Comparison of ENCODE assay signal across 8 mouse cellular contexts in genomic region chr2:119787206-119787883, GRCm38 (mm10). TPM values are rescaled to one million over a fixed set of nuclear protein-coding genes. Genes with fewer than 3 reads are reported as not detected.
DNase-seq lines count a peak whose midpoint lies in the region; ATAC-seq and TF ChIP-seq lines count a peak whose summit lies in the region.

TSS of gene Rpap1 (minus strand) at chr2:119787537.

- DNase-seq in c-Kit-positive CD71-negative TER-119-negative erythroid progenitor cells, embryonic 14.5 days (ENCODE audit: low read depth): peak; percentile 67
- DNase-seq in forebrain, embryonic 10.5 days (ENCODE audit: extremely low spot score, low spot score): peak; percentile 90
- DNase-seq in kidney, postnatal 14 days: peak; percentile 88
- peak; percentile 90 for DNase-seq in neural tube, embryonic 11.5 days (ENCODE audit: low spot score)

- H3K4me1 ChIP-seq in E14TG2a.4 (replicated peaks; ENCODE audit: low read depth, low read length): peaks cover 65% of the 10 kb centered on the region
- peaks cover 15% of the 10 kb centered on the region for H3K4me1 ChIP-seq in forebrain, embryonic 10.5 days
- peaks cover 11% of the 10 kb centered on the region for H3K4me1 ChIP-seq in heart, embryonic 15.5 days (replicated peaks)
- peaks cover 17% of the 10 kb centered on the region for H3K4me1 ChIP-seq in liver, embryonic 15.5 days (replicated peaks)
- peaks cover 5% of the 10 kb centered on the region for H3K4me1 ChIP-seq in neural tube, embryonic 11.5 days (ENCODE audit: control insufficient read depth, insufficient read depth, low read length)
- H3K4me1 ChIP-seq in stomach, embryonic 16.5 days (ENCODE audit: control insufficient read depth, insufficient read depth, low read length): peaks cover 6% of the 10 kb centered on the region

- WGBS in forebrain, embryonic 10.5 days: under 1% methylated on average over 44 of the region's 44 CpGs
- under 1% methylated on average over 44 of the region's 44 CpGs for WGBS in heart, embryonic 15.5 days
- under 1% methylated on average over 44 of the region's 44 CpGs for WGBS in liver, embryonic 15.5 days (ENCODE audit: insufficient replicate concordance)
- under 1% methylated on average over 44 of the region's 44 CpGs for WGBS in neural tube, embryonic 11.5 days
- under 1% methylated on average over 44 of the region's 44 CpGs for WGBS in stomach, embryonic 16.5 days

- no peak for TF ChIP-seq CTCF in E14TG2a.4 (conservative IDR thresholded peaks at IDR 0.05; ENCODE audit: low read length)

- peak within 1 kb of the TSS; percentile 80 for H3K4me2 ChIP-seq in heart, embryonic 15.5 days
- H3K4me2 ChIP-seq in liver, embryonic 15.5 days: peak within 1 kb of the TSS; percentile 86
- peak within 1 kb of the TSS; percentile 60 for H3K4me2 ChIP-seq in neural tube, embryonic 11.5 days (ENCODE audit: low read depth)
- peak within 1 kb of the TSS; percentile 75 for H3K4me2 ChIP-seq in stomach, embryonic 16.5 days (ENCODE audit: low read depth, low read length)

- peak within 1 kb of the TSS; percentile 90 for H3K27ac ChIP-seq in forebrain, embryonic 10.5 days
- H3K27ac ChIP-seq in heart, embryonic 15.5 days: peak within 1 kb of the TSS; percentile 89
- H3K27ac ChIP-seq in liver, embryonic 15.5 days (replicated peaks): peak within 1 kb of the TSS; percentile 34; the same call in 1 of the 2 replicates
- 0 out of 2 replicates have a peak within 1 kb of the TSS, but pooled peaks have one; percentile 54 for H3K27ac ChIP-seq in neural tube, embryonic 11.5 days (ENCODE audit: low read depth, low read length)
- H3K27ac ChIP-seq in stomach, embryonic 16.5 days (ENCODE audit: low read length): peak within 1 kb of the TSS; percentile 77

- H3K27me3 ChIP-seq in E14TG2a.4 (ENCODE audit: insufficient read depth, low read length): no peaks in the 10 kb centered on the region
- H3K27me3 ChIP-seq in forebrain, embryonic 10.5 days (ENCODE audit: poor library complexity, severe bottlenecking): no peaks in the 10 kb centered on the region
- H3K27me3 ChIP-seq in heart, embryonic 15.5 days: no peaks in the 10 kb centered on the region
- peaks cover 10% of the 10 kb centered on the region for H3K27me3 ChIP-seq in liver, embryonic 15.5 days
- H3K27me3 ChIP-seq in neural tube, embryonic 11.5 days (ENCODE audit: control insufficient read depth, insufficient read depth, low read length): no peaks in the 10 kb centered on the region
- H3K27me3 ChIP-seq in stomach, embryonic 16.5 days (ENCODE audit: control insufficient read depth, insufficient read depth, low read length): no peaks in the 10 kb centered on the region

- no peaks in the 10 kb centered on the region for H3K9me3 ChIP-seq in E14TG2a.4 (ENCODE audit: low read length)
- H3K9me3 ChIP-seq in forebrain, embryonic 10.5 days: no peaks in the 10 kb centered on the region
- no peaks in the 10 kb centered on the region for H3K9me3 ChIP-seq in heart, embryonic 15.5 days (replicated peaks)
- H3K9me3 ChIP-seq in liver, embryonic 15.5 days (replicated peaks): no peaks in the 10 kb centered on the region
- no peaks in the 10 kb centered on the region for H3K9me3 ChIP-seq in neural tube, embryonic 11.5 days (ENCODE audit: control insufficient read depth, low read length)
- H3K9me3 ChIP-seq in stomach, embryonic 16.5 days (replicated peaks; ENCODE audit: control insufficient read depth, low read length): 0 out of 2 replicates have a peak, but pooled peaks cover 5% of the 10 kb centered on the region

- peak; percentile 93 for ATAC-seq in heart, embryonic 15.5 days (replicated peaks; ENCODE audit: insufficient number of reproducible peaks, insufficient read depth, low FRiP score, low read depth)
- peak; percentile 90 for ATAC-seq in liver, embryonic 15.5 days (ENCODE audit: insufficient read depth)
- peak; percentile 93 for ATAC-seq in neural tube, embryonic 11.5 days (ENCODE audit: insufficient read depth, low FRiP score, low TSS enrichment)
- peak; percentile 96 for ATAC-seq in stomach, embryonic 16.5 days (ENCODE audit: insufficient read depth, low FRiP score)

- peak within 1 kb of the TSS; percentile 91 for H3K4me3 ChIP-seq in E14TG2a.4 (replicated peaks; ENCODE audit: low read length)
- H3K4me3 ChIP-seq in forebrain, embryonic 10.5 days: peak within 1 kb of the TSS; percentile 67
- peak within 1 kb of the TSS; percentile 71 for H3K4me3 ChIP-seq in heart, embryonic 15.5 days
- H3K4me3 ChIP-seq in liver, embryonic 15.5 days (replicated peaks): peak within 1 kb of the TSS; percentile 74
- peak within 1 kb of the TSS; percentile 56 for H3K4me3 ChIP-seq in neural tube, embryonic 11.5 days (ENCODE audit: low read depth, low read length)
- peak within 1 kb of the TSS; percentile 65 for H3K4me3 ChIP-seq in stomach, embryonic 16.5 days (replicated peaks; ENCODE audit: low read length)

- H3K36me3 ChIP-seq in E14TG2a.4 (ENCODE audit: insufficient read depth, low read length): peaks cover 34% of the 10 kb centered on the region
- H3K36me3 ChIP-seq in forebrain, embryonic 10.5 days (replicated peaks): peaks cover 30% of the 10 kb centered on the region
- peaks cover 7% of the 10 kb centered on the region for H3K36me3 ChIP-seq in heart, embryonic 15.5 days
- H3K36me3 ChIP-seq in liver, embryonic 15.5 days (replicated peaks): peaks cover 8% of the 10 kb centered on the region
- H3K36me3 ChIP-seq in neural tube, embryonic 11.5 days (ENCODE audit: control insufficient read depth, insufficient read depth, low read length): peaks cover 2% of the 10 kb centered on the region; the same call in 1 of the 2 replicates
- peaks cover 5% of the 10 kb centered on the region; the same call in 1 of the 2 replicates for H3K36me3 ChIP-seq in stomach, embryonic 16.5 days (ENCODE audit: control insufficient read depth, insufficient read depth, low read length)

- H3K9ac ChIP-seq in heart, embryonic 15.5 days: peak within 1 kb of the TSS; percentile 65
- peak within 1 kb of the TSS; percentile 68 for H3K9ac ChIP-seq in liver, embryonic 15.5 days
- peak within 1 kb of the TSS; percentile 68 for H3K9ac ChIP-seq in neural tube, embryonic 11.5 days (ENCODE audit: low read length)
- peak within 1 kb of the TSS; percentile 76 for H3K9ac ChIP-seq in stomach, embryonic 16.5 days (ENCODE audit: low read length)

RNA-seq across cellular contexts. Expression of gene Rpap1, which starts in this region (rescaled TPM):
- polyA plus RNA-seq in forebrain, embryonic 10.5 days (2016; fragmentation: Nextera tagmentation; extraction: Ambion mirVana): 42.3 and 43.5 TPM in 2 replicates
- polyA plus RNA-seq in heart, embryonic 15.5 days (2015; fragmentation: Nextera tagmentation; extraction: Ambion mirVana): 15.4 and 20.6 TPM in 2 replicates
- 9.1 and 9.9 TPM in 2 replicates for polyA plus RNA-seq in liver, embryonic 15.5 days (2015; fragmentation: Nextera tagmentation; extraction: Ambion mirVana)
- 23.5 and 26.6 TPM in 2 replicates for polyA plus RNA-seq in neural tube, embryonic 11.5 days (2014; fragmentation: Nextera tagmentation; extraction: Ambion mirVana)
- 26.1 and 26.7 TPM in 2 replicates for polyA plus RNA-seq in stomach, embryonic 16.5 days (2015; fragmentation: Nextera tagmentation; extraction: Ambion mirVana)

Comparison
In these comparisons a context has a peak if more than half of its experiments do, and no peak if none do; other contexts are left out.
1. Peak in every context shown above with its lines: DNase-seq, ATAC-seq, H3K4me3 ChIP-seq and H3K27ac ChIP-seq.
2. H3K27ac ChIP-seq: peak in every context shown above with its lines; median percentile 90 in forebrain, embryonic 10.5 days; 89 in heart, embryonic 15.5 days; 77 in stomach, embryonic 16.5 days; 54 in neural tube, embryonic 11.5 days; 34 in liver, embryonic 15.5 days.